Mouse (Mus musculus): ENCODE measurements around the gene Afdn.
"Not testable (repeated sequence)": the region's sequence is repeated elsewhere in the genome, so short reads cannot be mapped to it uniquely, and the experiment has no call there.

DNA sequence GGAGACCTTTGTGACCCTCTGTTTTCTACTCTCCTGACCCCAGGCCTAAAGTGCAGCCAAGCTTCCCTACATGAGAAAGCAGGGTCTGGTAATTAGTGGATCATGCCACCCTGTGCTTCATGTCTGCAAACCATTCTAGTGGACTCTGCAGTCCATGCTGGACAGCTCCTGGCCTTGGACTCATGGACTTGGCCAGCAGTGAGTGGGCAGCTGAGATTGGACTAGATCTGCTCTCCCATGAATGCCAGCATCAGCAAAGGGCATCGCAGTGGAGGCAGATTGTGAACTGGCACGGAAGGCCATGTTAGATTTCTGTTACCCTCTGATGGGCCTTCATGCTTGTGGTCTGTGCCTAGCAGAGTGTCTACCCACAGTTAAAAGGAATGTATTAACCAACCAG is 175.0 kb downstream of the Afdn start:
- not testable (repeated sequence) for TF ChIP-seq CTCF (IDR thresholded peaks at IDR 0.05; ENCODE audit: low read depth, low read length); POLR2A (IDR thresholded peaks at IDR 0.05; ENCODE audit: borderline replicate concordance, low read depth, low read length)
